Mouse (Mus musculus) C2C12 (cell line): Measurements from ENCODE around the gene Esam. TPM values are rescaled to one million over a fixed set of nuclear protein-coding genes. Genes with fewer than 3 reads are reported as not detected.

Source experiments
- H3K27me3 ChIP-seq: one replicate; pipeline ENCODE4 v1.6.1; 2011; ENCODE audit not compliant: control insufficient read depth, insufficient read depth, insufficient read length
- H3K36me3 ChIP-seq: one replicate; pipeline ENCODE4 v1.6.1; 2011; ENCODE audit not compliant: control insufficient read depth, insufficient read depth
- H3K4me3 ChIP-seq: one replicate; pipeline ENCODE4 v1.5.1; 2011; ENCODE audit warnings: mild to moderate bottlenecking, control low read depth; ENCODE audit not compliant: poor library complexity, insufficient read depth, severe bottlenecking
- H3K79me2 ChIP-seq: one replicate; pipeline ENCODE4 v1.6.1; 2011; ENCODE audit not compliant: control insufficient read depth, insufficient read depth
- H3K79me3 ChIP-seq: one replicate; pipeline ENCODE4 v1.6.1; 2011; ENCODE audit warnings: low read depth, control low read depth
- H3ac ChIP-seq: one replicate; pipeline ENCODE3; 2011; ENCODE audit warnings: low read depth; ENCODE audit not compliant: control insufficient read depth, insufficient read length
- CEBPB ChIP-seq: IDR thresholded peaks from one replicate; pipeline ENCODE4 v1.6.1; 2011; ENCODE audit warnings: low read depth, mild to moderate bottlenecking, control low read depth, moderate library complexity
- CTCF ChIP-seq: IDR thresholded peaks from one replicate; pipeline ENCODE4 v1.5.1; 2011; ENCODE audit not compliant: control insufficient read depth, insufficient read depth, insufficient read length
- FOSL1 ChIP-seq: IDR thresholded peaks from one replicate; pipeline ENCODE4 v1.8.0; 2011; ENCODE audit warnings: mild to moderate bottlenecking, low read length; ENCODE audit not compliant: poor library complexity, insufficient read depth, severe bottlenecking
- MAX ChIP-seq: IDR thresholded peaks from one replicate; pipeline ENCODE4 v1.6.1; 2011; ENCODE audit warnings: mild to moderate bottlenecking, control low read depth
- MYOD1 ChIP-seq: IDR thresholded peaks from one replicate; pipeline ENCODE4 v1.6.1; 2011; ENCODE audit warnings: low read depth; ENCODE audit not compliant: control insufficient read depth, insufficient read length
- MYOG ChIP-seq: IDR thresholded peaks from one replicate; pipeline ENCODE4 v1.6.1; 2011; ENCODE audit not compliant: control insufficient read depth, insufficient read length; ENCODE audit errors: extremely low read depth
- USF1 ChIP-seq: IDR thresholded peaks from one replicate; pipeline ENCODE4 v1.6.1; 2011; ENCODE audit warnings: low read depth, mild to moderate bottlenecking, control low read depth, moderate library complexity
- polyA plus RNA-seq: library from polyadenylated mRNA; unstranded; fragments of >200 nt; fragmentation: generic; extraction: Trizol; gene quantifications from one replicate; pipeline ENCODE4 v1.2.1, GENCODE M21; 2012; ENCODE audit warnings: missing spikeins

The Esam gene
- polyA plus RNA-seq, 1 experiment = 0.06 TPM

GRCm38 (mm10) chr9:37537658-37538250 is 9.9 kb downstream of the Esam start:
- Histone ChIP-seq H3K79me2 (no peaks in the 10 kb centered on the region), H3K27me3 (no peaks in the 10 kb centered on the region), H3K4me3 (no peak overlapping the region), H3K36me3 (no peaks in the 10 kb centered on the region), H3ac (no peak overlapping the region), H3K79me3 (no peaks in the 10 kb centered on the region)
- no peak for TF ChIP-seq CTCF
- no peak for TF ChIP-seq FOSL1
- no peak for TF ChIP-seq MAX
- TF ChIP-seq MYOD1 = no peak
- TF ChIP-seq MYOG = no peak
- no peak for TF ChIP-seq USF1

DNA sequence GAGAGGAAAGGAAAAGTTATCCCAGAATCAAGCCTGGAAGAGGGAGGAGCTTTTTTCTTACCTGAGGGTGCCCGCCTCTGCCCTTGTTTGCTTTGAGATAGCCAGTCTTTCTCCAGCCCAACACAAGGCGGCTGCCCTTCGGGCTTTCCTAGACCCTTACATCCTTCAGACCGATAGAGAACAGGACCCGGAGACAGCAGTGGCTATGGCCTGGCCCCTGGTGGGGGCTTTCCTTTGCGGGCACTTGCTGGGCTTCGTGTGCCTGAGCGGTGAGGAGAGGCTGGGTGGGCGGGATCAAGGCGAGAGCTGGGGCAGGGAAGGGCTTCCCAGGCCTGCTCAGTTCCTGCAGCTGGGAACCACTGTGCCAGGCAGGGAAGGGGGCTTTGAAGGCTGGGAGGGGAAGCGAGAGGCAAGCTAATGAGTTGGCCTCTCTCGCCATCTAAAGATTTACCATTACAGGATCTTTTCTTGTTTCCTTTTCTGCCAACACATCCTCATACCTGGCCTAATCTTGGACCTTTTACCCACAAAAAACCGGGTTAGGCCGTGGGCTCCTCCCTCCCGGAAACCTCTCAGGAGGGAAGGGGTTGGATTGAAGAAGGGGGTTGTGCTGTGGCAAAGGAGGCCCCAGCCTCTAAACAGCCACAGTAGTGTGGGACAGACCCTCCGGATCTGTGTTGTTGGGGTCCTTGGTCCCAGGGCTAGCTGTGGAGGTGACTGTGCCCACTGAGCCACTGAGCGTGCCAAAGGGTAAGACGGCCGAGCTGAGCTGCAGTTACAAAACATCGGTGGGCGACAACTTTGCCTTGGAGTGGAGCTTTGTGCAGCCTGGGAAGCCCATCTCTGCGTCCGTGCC is 11.5 kb downstream of the Esam start, which contains the start of gene Vsig2:
TSS of gene Vsig2 (plus strand) at position 86 of the 856 bp plus-strand sequence.
- H3K79me2 ChIP-seq = no peaks in the 10 kb centered on the region
- TF ChIP-seq CEBPB (no peak), FOSL1 (no peak), MAX (no peak), MYOG (no peak), USF1 (no peak), MYOD1 (no peak), CTCF (no peak)
- H3K79me3 ChIP-seq = no peaks in the 10 kb centered on the region
- H3K36me3 ChIP-seq = no peaks in the 10 kb centered on the region
- no peak within 1 kb of the TSS for H3ac ChIP-seq
- H3K4me3 ChIP-seq = no peak within 1 kb of the TSS
- H3K27me3 ChIP-seq = no peaks in the 10 kb centered on the region

DNA sequence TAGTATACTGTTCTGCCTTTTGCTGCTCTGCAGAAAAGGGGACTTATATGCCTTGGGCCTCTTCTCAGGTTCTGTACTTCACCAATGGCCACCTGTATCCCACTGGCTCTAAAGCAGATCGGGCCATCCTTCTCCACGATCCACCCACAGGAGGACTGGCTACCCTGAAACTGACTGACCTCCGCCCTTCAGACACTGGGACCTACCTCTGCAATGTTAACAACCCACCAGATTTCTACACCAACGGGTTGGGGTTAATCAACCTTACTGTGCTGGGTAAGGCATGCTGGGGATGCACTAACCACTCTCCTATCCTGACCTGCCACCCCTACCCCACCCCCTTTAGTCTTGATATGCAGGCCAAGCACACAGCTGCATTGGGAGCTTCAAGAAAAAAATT is 12.3 kb downstream of the Esam start:
- Histone ChIP-seq H3K79me2 (no peaks in the 10 kb centered on the region), H3ac (no peak overlapping the region), H3K4me3 (no peak overlapping the region), H3K79me3 (no peaks in the 10 kb centered on the region), H3K36me3 (no peaks in the 10 kb centered on the region), H3K27me3 (no peaks in the 10 kb centered on the region)
- TF ChIP-seq CEBPB = no peak
- no peak for TF ChIP-seq MAX
- TF ChIP-seq MYOG = no peak
- TF ChIP-seq MYOD1 = no peak
- TF ChIP-seq USF1 = no peak
- TF ChIP-seq CTCF = no peak
- no peak for TF ChIP-seq FOSL1

DNA sequence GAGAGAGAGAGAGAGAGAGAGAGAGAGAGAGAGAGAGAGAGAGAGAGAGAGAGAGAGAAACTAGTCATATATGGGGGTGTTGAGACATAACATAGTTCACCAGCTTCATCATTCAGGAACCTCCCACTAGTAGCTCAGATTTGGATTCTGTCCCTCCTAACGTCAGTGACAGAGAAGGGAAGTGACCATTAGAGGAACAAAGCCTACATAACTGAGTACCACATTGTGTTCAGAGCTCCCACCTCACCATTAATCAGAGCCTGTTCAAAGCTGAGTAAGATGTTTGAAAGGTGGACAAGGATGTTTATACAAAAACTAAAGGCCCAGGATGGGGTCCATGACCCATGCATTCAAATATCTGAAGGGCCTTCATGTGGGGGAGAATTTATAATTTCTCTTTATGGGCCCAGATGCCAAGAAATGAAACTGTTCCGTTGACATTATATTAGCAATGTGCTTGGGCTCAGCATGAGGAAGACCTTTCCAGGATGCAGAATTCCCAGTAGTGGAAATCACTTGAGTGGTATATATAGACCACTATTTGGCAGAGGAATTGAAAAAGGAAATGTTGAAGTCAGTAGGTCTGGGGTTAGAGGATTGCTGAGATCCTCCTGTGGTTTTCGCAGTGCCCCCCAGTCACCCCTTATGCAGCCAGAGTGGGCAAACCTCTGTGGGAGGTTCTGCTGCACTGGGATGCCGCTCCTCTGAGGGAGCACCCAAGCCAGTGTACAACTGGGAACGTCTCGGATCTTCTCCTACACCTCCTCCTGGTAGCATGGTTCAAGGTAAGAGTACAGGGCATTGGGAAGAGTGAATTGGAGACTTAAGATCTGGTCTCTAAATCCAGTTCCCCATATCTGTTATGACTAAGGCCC is 13.1 kb downstream of the Esam start:
- no peaks in the 10 kb centered on the region for H3K79me2 ChIP-seq
- TF ChIP-seq MYOG (no peak), USF1 (no peak), MAX (no peak), MYOD1 (no peak), FOSL1 (no peak), CTCF (no peak), CEBPB (no peak)
- no peaks in the 10 kb centered on the region for H3K79me3 ChIP-seq
- no peaks in the 10 kb centered on the region for H3K27me3 ChIP-seq
- no peak overlapping the region for H3K4me3 ChIP-seq
- no peak overlapping the region for H3ac ChIP-seq
- H3K36me3 ChIP-seq = no peaks in the 10 kb centered on the region

- no peak overlapping the region for H3ac ChIP-seq
- H3K79me3 ChIP-seq = no peaks in the 10 kb centered on the region
- no peak overlapping the region for H3K4me3 ChIP-seq
- H3K36me3 ChIP-seq = no peaks in the 10 kb centered on the region
- no peaks in the 10 kb centered on the region for H3K27me3 ChIP-seq
- no peaks in the 10 kb centered on the region for H3K79me2 ChIP-seq
- TF ChIP-seq FOSL1 = no peak
- TF ChIP-seq USF1 = no peak
- TF ChIP-seq MYOG = no peak
These were observed 14.2 kb downstream of the Esam start for GRCm38 (mm10) chr9:37541851-37542642.
